Mouse (Mus musculus): ENCODE measurements around the gene Abca1.

The Abca1 gene

DNA sequence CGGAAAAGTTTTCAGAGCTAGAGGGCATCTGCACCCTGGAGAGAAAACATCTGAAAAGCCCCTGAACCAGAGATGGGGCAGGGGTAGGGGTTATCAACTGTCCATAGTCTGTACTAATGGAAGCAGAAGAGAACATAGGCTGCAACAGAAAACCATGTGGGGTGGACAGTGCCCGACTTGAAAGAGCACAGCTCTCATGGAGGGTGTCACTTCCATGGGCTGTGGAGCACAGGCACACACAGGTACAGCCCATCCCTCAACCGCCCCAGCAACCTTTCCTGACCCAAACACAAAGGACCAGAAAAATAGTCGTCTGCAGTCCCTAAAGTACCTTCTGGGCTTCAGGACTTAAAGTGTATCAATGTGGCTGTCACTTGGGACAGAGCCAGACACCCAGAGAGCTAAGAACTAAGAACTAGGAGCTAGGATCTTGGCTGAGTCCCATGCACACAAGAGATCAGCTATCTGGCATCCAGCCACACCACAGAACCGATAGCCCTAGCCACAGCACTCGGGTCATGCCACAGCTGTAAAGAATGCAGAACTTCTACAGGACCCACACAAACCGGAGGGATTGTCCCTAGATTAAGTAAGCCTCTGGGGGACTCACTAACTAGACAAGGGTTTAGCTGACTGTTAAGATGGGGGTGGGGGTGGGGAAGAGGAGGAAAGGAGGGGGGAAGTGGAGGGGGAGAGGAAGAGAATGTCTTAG lies 38.0 kb downstream of the Abca1 start:
- DNase-seq (ENCODE audit: low spot score in 2 of 2), result peak in 1 of 2 experiments; percentile 20

DNA sequence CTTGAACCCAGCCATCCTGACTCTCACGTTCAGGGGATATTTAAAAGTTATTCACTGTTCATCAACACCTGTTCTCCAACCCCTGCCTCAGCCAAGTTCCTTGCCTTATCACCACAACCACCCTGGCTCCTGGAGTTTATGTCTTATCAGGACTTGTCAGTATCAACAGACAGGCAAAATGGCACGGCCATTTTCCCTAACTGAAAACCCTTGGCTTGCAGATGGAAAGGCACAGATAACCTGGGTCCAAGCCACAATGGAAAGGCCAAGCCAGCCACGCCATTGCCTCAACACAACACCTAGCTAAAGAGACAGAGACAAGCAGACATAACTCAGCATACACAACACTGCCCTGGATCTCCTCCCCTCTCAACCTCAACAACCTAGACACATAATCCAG lies 38.6 kb downstream of the Abca1 start:
- no peak for DNase-seq (ENCODE audit: low spot score in 2 of 2)

- DNase-seq (ENCODE audit: low spot score in 2 of 2), result no peak
Measured at GRCm38 (mm10) chr4:53120038-53120685, 39.5 kb downstream of the Abca1 start.

GRCm38 (mm10) chr4:53118643-53119042 lies 41.1 kb downstream of the Abca1 start:
- no peak for DNase-seq (ENCODE audit: low spot score in 2 of 2)

GRCm38 (mm10) chr4:53117610-53118009 lies 42.1 kb downstream of the Abca1 start:
- no peak for DNase-seq (ENCODE audit: low spot score in 2 of 2)

GRCm38 (mm10) chr4:53117076-53117475 lies 42.6 kb downstream of the Abca1 start:
- DNase-seq (ENCODE audit: low spot score in 2 of 2), result no peak

DNA sequence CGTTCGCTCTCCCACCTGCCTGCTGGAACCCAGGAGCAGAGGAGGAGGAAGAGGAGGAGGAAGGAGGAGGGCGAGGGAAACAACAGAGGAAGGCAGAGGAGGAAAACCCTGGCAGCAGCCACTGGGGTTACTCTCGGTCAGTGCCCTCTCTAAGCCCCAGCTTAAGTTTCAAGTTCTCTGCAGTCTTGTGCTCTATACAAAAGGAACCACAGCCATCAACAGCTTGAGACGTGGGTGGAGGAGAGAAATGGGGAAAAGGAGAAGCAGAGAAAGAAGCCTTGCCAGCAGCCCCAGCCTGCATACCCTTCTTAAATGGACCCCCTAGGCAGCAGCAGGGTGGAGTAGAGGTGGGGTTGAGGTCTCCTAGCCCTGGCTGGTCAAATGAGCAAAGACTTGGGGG lies 43.8 kb downstream of the Abca1 start:
- DNase-seq (ENCODE audit: low spot score in 2 of 2), result peak in 1 of 2 experiments; percentile 18

- DNase-seq (ENCODE audit: low spot score in 2 of 2), result no peak
Measured at GRCm38 (mm10) chr4:53115410-53115809, 44.3 kb downstream of the Abca1 start.

GRCm38 (mm10) chr4:53111919-53112355 lies 47.8 kb downstream of the Abca1 start:
- no peak for DNase-seq (ENCODE audit: low spot score in 2 of 2)

DNA sequence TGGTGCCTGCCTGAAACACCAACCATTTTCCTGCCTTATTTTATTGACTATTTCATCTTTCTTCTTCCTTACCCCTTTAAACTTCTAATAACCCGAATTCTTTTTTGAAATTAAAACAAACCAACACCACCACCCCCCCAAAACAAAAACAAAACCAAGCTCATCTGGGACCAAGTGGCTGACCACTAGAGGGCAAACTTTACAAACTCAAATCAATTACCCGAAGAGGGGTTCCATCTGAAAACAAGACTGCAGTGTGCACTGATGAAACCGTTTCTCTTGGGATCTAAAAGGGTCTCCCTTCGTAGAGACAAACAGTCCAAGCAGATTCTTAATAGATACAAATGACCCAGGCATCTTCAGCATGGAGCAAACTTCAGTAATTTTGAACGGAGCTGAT lies 49.3 kb downstream of the Abca1 start:
- DNase-seq (ENCODE audit: low spot score in 2 of 2), result no peak

- no peak for DNase-seq (ENCODE audit: low spot score in 2 of 2)
Measured at GRCm38 (mm10) chr4:53109381-53109928, 50.2 kb downstream of the Abca1 start.

DNA sequence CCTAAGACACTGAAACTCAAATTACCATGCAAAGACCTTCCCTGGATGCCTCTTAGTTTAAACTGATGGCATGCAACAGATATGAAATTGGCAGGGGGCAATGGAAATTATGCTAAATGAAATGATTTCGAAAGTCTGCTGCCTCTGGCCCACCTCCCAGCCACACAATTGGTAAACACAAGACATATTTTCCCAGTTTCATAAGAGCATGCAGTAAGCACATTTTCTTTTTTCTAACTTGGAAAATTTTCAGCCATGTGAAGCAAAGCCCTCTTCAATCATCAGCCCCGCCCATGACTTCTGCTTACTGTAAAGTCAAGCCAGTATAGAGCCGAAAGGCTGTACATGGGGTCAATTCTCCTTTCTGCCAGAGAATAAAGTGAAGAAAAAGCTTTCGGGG lies 51.5 kb downstream of the Abca1 start:
- no peak for DNase-seq (ENCODE audit: low spot score in 2 of 2)

DNA sequence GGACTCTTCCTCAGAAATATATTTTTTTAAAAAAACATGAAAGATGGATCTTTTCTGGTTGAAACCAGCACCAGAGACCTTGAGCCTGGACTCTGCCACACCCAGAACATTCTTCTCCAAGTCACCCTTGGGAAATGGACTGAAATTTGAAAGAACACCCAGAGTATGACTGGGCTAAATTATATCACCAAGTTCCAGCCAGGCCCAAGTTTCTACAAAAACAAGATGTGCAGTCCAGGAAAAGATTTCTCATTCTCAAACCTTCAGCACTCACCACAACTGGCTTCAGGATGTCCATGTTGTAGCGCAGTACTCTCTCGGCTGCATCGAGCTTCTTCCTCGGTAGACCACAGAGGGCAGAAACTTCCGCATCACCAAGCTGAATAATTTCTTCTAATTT lies 53.0 kb downstream of the Abca1 start:
- DNase-seq (ENCODE audit: low spot score in 2 of 2), result no peak

- DNase-seq (ENCODE audit: low spot score in 2 of 2), result no peak
Measured at GRCm38 (mm10) chr4:53106071-53106470, 53.6 kb downstream of the Abca1 start.

GRCm38 (mm10) chr4:53104634-53105033 lies 55.1 kb downstream of the Abca1 start:
- DNase-seq (ENCODE audit: low spot score in 2 of 2), result no peak

DNA sequence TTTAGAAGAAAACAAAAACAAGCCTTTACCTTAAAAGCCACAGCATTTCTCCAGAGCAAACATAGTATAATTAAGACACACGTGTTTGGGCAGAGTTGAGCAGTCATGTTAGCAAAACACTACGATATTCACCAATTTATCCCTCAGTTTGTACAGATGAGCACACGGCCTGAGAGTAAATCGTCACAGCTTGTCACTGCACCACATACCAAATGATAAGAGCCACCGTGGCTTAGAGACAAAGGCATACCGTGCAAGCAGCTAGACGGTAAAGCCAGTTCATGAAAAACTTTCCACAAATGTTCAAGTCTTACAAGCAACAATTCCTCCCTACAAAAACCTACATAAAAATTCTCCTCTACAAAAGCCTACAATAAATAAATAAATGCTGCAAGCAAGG lies 57.2 kb downstream of the Abca1 start:
- no peak for DNase-seq (ENCODE audit: low spot score in 2 of 2)

DNA sequence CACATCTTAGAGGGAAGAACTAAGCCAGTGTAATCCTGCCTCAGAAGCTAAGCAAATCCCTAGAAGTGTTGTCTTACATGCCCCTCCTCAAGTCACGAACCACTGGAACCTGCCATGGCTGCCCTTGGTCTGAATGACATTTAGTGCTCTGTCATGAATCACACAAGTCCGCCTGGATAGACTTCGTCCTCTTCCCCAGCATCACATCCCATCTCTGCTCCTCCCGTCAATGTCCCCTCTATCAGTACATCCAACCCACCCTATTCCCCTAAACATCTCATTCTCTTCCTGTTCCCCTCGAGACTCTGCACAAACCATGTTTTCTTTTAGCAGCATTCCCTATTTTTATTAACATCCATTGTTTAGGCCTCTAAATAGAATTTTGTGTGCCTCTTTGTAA lies 58.4 kb downstream of the Abca1 start:
- DNase-seq (ENCODE audit: low spot score in 2 of 2), result no peak

GRCm38 (mm10) chr4:53100492-53100891 lies 59.2 kb downstream of the Abca1 start:
- DNase-seq (ENCODE audit: low spot score in 2 of 2), result no peak

DNA sequence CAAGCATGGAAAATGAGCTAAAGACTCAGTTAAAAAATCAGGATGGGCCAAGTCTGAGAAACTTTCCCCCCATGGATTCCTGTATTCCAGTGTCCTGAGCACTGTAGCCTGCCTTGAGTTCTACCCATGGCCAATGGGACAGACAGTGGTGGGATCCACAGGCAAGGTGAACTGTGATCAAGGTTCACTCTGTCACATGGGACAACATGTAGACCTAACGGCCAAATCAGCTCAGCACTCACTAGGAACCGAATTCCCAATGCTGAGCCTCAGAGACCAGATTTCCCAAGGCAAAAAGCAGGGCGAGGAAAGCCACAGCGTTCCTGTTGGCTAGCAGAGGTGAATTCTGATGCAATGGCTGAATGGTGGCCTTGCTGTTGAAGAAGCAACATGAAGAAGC lies 64.8 kb downstream of the Abca1 start:
- no peak for DNase-seq (ENCODE audit: low spot score in 2 of 2)

- no peak for DNase-seq (ENCODE audit: low spot score in 2 of 2)
Measured at GRCm38 (mm10) chr4:53094331-53094730, 65.4 kb downstream of the Abca1 start.

GRCm38 (mm10) chr4:53093615-53094014 lies 66.1 kb downstream of the Abca1 start:
- no peak for DNase-seq (ENCODE audit: low spot score in 2 of 2)

- no peak for DNase-seq (ENCODE audit: low spot score in 2 of 2)
Measured at GRCm38 (mm10) chr4:53089641-53090040, 70.1 kb downstream of the Abca1 start.

DNA sequence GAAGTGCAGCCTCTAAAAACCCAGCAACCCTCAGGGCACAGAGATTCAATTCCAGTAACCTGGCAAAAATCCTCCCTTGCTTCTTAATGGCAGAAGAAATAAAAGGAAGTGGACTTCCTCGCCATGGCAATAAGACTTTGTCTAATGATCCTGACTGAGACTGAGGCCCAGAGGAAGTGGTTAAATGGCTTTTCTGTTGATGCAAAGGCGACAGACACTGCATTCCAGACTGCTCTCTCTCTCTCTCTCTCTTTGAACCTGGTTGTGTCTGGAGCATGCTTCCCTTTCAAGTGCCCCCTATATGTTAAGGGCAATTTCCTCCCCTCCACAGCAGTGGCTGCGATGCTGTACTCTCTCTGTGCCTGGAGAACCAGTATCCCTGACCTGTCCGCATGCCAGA lies 70.7 kb downstream of the Abca1 start:
- DNase-seq (ENCODE audit: low spot score in 2 of 2), result no peak
